Mouse (Mus musculus) adrenal gland, postnatal 25 days (tissue): ENCODE measurements around the gene Zrsr1. TPM values are rescaled to one million over a fixed set of nuclear protein-coding genes. Genes with fewer than 3 reads are reported as not detected.

ENCODE experiments used
- DNase-seq: peaks from one replicate; pipeline ENCODE4 v3.0.0; 2021; ENCODE audit warnings: mixed read lengths
- total RNA-seq: library from RNA; stranded (reverse); gene quantifications from 2 replicates; pipeline ENCODE4 v1.2.3, GENCODE M21; 2021

Gene Zrsr1
- total RNA-seq, 1 experiment from 2014 or later, result 31.0 TPM

- DNase-seq, result peak; percentile 85
These were observed 1.1 kb downstream of the Zrsr1 start for GRCm38 (mm10) chr11:22972746-22973526.

GRCm38 (mm10) chr11:22973599-22973998 lies 1.8 kb downstream of the Zrsr1 start:
- DNase-seq, result no peak

GRCm38 (mm10) chr11:22978215-22978614 lies 6.4 kb downstream of the Zrsr1 start:
- DNase-seq, result no peak

GRCm38 (mm10) chr11:22978711-22979110 lies 6.9 kb downstream of the Zrsr1 start:
- no peak for DNase-seq

DNA sequence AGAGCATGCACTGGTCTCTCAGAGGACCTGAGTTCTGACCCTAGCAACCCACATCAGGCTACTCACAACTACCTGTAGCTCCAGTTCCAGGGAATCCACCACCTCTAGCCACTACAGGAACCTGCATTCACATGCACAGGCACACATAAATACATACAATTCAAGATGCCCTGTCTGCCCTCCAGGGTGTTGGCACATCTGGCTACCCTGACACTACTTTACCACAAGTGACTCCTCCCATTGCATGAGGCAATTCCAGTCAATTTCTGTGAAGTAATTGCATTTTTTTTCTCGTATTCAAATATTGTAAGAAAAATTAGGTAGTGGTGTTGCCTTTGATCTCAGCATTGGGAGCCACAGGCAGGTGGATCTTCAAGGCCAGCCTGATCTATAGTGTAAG lies 7.4 kb downstream of the Zrsr1 start:
- no peak for DNase-seq

DNA sequence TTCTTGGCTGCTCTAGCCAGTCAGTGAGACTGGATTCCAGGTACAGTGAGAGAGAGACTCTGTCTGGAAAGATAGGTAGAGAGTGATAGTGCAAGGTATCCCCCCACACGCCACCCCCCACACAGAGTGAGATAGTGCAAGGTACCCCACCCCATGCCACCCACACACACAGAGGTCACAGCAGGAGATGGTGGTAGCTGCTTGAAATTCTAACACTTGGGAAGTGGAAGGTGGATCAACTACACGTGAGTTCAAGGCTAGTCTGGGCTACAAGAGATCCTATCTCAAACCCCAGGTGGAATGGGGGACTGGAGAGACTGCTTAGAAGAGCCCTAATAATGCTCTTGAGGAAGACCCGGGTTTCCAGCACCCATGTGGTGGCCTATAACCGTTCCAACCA lies 9.2 kb downstream of the Zrsr1 start:
- DNase-seq, result no peak

DNA sequence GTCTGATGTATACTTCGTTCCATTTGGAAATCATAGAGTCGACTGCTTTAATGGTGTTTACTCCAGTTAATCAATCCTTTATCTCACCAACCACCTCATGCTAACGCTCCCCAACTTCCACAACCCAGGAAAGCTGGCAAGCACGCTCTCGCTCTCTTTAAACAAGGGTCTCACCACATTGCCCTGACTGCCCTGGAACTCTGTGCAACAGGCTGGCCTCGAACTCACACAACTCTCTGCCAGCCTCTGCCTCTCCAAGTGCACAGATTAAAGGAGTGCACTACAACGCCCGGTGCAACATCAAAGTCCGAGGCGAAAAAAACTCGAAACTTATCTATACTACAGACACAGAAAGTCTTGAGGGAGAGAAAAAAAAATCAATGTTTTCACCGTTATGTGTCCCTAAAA lies 9.7 kb downstream of the Zrsr1 start:
- DNase-seq, result peak; percentile 15

DNA sequence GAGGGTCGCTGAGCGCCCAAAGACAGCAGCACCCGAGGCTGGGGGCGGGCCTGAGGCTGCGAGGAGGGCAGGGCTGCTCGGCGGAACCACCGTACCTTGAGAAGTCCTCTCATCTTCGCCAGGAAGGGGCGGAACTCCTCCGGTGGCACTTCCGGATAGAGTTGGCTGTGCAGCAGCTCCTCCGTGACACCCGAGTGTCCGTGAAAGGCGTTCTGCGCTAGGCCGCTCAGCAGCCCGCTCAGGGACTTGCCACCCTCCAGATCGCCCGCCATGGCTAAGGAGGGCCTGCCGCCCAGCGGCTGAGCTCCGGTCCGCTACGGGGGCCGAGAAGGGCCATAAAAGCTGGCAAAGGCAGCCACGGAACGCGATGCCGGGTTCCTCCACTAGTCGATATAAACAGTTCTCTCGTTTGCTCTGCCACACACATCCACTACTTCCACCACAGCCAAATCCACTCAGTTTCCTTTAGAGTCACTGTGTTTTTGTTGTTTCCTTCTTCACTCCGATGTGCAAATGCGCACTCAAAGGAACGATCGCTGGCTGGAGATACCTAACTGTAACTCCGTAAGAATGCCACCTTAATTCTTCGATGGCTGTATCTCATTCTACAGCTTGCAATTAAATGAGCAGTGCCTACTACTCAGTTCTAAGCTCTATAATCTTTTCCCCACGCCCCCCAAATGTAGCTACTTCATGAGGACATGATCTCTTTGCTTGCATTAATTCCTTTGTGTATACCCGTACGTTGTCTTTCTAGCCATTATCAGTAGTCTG lies 10.4 kb downstream of the Zrsr1 start, which contains the start of the genes Gm28048 and Commd1:
Gene Gm28048, minus strand, starts transcription at position 107 of the 774 bp plus-strand sequence.
Gene Commd1, minus strand, starts transcription at position 399 of the 774 bp plus-strand sequence.
- peak; percentile 98 for DNase-seq

- no peak for DNase-seq
These were observed 11.0 kb downstream of the Zrsr1 start for GRCm38 (mm10) chr11:22982846-22983245.

- DNase-seq, result no peak
These were observed 13.7 kb downstream of the Zrsr1 start for GRCm38 (mm10) chr11:22985510-22985909.

DNA sequence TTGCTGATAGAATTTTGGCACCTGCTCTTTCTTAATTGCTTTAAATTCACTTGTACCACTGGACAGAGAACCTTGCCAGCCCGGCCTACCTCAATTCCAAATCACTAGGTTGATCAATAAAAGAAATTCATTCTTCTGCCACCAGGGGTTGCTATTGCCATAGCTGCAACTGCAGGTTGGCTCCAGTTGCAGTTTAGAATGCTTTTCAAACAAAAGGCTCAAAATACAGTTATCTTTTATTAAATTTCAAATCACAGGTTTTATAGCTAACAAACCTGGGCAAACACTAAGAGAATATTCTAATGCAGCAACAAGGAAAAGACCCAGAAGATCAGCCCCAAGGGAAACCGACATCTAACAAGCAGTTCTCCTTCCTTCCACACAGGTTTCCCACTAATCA lies 15.6 kb downstream of the Zrsr1 start:
- DNase-seq, result no peak

GRCm38 (mm10) chr11:22989786-22990185 lies 18.0 kb downstream of the Zrsr1 start:
- DNase-seq, result no peak

DNA sequence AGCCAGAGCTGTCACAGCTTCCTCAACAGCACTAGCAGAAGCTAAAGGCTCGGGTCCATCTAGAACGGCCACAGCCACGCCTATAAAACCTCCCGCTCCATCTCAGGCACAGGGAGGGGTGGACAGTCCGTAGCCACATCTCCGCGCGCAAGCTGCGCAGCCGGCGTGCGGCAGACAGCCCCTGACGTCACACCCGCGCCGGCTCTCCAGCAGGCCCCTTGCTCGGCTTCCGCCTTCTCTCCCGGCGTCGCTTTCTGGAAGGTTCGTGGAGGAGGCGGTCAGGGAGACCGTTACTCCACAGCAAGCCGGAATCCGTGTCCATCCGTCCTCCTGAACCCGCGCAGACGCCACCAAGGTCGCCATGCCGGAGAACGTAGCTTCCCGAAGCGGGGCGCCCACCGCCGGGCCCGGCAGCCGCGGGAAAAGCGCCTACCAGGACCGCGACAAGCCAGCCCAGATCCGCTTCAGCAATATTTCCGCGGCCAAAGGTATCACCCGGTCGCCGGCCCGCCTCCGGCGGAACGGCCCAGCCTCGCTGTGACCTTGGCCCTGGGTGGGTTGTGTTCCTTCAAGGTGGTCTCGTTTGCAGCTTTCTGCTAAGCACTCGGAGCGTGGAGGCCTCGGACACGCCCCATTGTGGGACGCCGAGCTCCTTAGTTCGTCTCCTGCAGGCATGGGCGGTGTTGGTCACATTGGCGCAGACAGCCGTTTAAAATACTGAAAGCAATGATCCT lies 18.8 kb downstream of the Zrsr1 start, which contains the start of gene Cct4:
Gene Cct4, plus strand, starts transcription at position 127 of the 734 bp plus-strand sequence.
- peak; percentile 94 for DNase-seq

DNA sequence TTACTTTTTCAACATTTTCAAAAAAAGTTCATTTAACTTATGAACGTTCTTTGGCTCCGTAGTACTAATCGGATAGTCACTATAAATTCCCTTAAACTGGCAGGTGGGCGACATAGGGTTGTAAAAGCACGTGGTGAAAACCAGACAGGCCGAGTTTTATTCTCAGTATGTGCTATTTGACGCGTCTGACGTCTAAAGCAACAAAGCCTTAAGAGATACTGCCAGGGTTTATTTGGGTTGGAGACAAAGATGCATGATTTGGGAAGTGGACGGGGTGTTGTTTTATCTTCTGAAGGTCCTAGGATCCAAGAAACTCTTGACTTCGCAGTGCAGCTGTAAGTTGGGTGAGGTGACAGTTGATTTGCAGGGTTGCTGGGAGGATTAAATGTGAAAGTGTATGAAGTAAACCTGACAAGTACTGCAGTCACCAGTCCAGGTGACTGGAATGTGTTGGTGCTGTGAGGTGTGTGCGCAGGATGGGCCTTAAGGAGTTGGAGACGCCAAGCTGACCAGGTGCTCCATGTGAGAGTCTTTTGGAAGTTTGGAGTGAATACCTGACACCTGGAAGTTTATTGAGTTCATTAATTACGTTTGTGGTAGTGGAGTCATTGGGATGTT lies 19.5 kb downstream of the Zrsr1 start:
- DNase-seq, result no peak

- no peak for DNase-seq
These were observed 22.5 kb downstream of the Zrsr1 start for GRCm38 (mm10) chr11:22994271-22994670.

GRCm38 (mm10) chr11:22995461-22995860 lies 23.7 kb downstream of the Zrsr1 start:
- DNase-seq, result no peak

GRCm38 (mm10) chr11:22998308-22998707 lies 26.5 kb downstream of the Zrsr1 start:
- DNase-seq, result no peak

DNA sequence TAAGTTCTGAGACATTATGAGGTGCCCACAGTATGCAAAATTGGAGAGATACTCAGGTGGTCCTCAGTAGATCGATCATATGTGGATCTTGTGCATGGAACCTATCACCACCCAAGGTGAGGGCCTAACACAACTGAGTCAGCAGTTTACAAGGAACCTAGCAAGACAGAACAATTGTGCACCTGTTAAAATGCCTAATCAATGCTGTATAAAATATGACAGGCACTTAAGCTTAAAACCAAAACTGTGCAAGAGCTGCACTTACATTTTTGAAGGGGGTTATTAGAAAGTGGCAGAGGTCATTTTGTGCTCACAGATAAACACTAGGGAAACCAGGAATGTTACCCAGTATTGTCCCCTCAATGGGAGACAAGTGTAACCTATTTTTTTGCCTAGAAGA lies 33.5 kb downstream of the Zrsr1 start:
- DNase-seq, result no peak

GRCm38 (mm10) chr11:23007166-23007480 lies 35.3 kb downstream of the Zrsr1 start:
- no peak for DNase-seq

DNA sequence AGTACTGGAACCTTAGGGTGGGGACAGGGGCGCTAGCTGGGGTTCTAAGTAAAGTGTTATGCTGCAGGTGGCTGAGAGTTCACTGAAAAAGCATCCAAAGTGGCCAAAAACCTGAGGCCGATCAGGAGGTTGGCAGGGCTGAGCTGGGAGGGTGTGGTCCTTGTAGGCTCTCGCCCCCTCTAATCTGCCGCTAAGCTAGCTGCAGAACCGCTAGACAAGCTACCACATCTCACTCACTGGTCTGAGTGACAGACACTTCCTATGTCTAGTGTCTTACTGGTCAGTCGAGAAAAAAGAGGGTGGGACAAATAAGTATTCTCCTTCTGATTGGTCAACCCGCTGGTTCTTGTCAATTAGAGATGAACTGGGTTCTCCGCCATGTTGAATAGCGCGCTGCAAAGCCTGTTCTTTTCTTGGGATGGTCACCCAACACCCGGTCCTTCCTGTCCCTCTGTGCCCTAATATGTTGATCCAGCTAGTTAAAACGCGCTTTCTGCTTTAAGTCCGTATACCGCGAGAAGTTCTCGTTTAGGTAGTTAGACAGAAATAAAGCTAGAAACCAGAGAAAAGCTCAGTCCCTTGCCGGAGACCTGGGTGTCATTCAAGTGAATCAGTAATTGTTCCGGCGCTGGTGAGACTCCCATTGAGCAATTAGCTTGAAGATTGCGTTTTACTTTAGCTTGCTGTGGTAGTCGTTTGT lies 35.8 kb downstream of the Zrsr1 start, which contains the start of gene Fam161a:
Gene Fam161a, plus strand, starts transcription at position 51 of the 700 bp plus-strand sequence.
- peak; percentile 55 for DNase-seq

DNA sequence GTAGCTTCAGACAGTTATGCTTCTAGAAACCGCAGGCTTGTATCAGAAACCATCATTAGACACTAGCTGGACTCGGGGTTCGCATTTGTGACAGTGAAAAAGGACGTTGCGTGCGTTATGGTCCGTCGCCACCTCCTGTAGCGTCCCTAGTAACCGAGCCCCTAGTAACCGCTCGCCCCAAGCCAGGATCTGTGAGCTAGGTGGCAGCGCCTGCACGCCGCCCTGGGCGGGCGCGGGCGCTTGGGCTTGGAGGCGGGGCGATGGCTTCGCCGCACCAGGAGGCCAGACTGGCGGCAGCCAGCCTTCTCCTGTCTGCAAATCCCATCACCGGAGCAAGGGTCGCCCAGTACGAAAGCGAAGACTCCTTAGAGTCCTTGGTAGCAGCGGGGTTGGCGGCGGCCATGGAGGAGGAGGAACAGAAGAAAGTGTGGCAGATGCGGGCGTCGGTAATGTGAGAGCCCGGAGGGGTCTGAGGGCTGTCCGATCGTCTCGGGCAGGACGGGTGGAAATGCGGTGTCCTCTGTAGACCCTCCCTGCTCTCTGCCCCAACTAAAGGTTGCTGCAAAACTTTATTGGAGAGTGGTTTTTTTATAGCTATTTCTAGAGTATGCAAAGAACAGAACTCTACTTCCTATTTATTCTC lies 36.5 kb downstream of the Zrsr1 start:
- peak; percentile 87 for DNase-seq
